Mouse (Mus musculus): ENCODE data around the gene Krtap9-1.
"Not testable (repeated sequence)": the region's sequence is repeated elsewhere in the genome, so short reads cannot be mapped to it uniquely, and the experiment has no call there.

Gene Krtap9-1

GRCm38 (mm10) chr11:99873089-99873488, at the start of gene Krtap9-1:
Gene Krtap9-1, plus strand, starts transcription at chr11:99873389.
- not testable (repeated sequence) for DNase-seq

- no peak for DNase-seq
Measured at GRCm38 (mm10) chr11:99837966-99838365, 35.2 kb upstream of the Krtap9-1 start, which contains the start of gene 2300003K06Rik. Gene 2300003K06Rik, minus strand, starts transcription at chr11:99838066.

GRCm38 (mm10) chr11:99842185-99842584, 31.0 kb upstream of the Krtap9-1 start:
- DNase-seq, result no peak

GRCm38 (mm10) chr11:99846746-99847145, 26.4 kb upstream of the Krtap9-1 start:
- DNase-seq, result no peak

GRCm38 (mm10) chr11:99851508-99851907, 21.7 kb upstream of the Krtap9-1 start, which contains the start of gene Krtap4-16:
Gene Krtap4-16, minus strand, starts transcription at chr11:99851608.
- DNase-seq, result no peak

- no peak for DNase-seq
Measured at GRCm38 (mm10) chr11:99854121-99854520, 19.1 kb upstream of the Krtap9-1 start.

- DNase-seq, result no peak
Measured at GRCm38 (mm10) chr11:99857617-99858016, 15.6 kb upstream of the Krtap9-1 start, which contains the start of gene Gm11568. Gene Gm11568, plus strand, starts transcription at chr11:99857917.

GRCm38 (mm10) chr11:99858761-99859160, 14.4 kb upstream of the Krtap9-1 start:
- DNase-seq, result no peak

- not testable (repeated sequence) for DNase-seq
Measured at GRCm38 (mm10) chr11:99864176-99864575, 9.0 kb upstream of the Krtap9-1 start, which contains the start of gene Gm11559. Gene Gm11559, plus strand, starts transcription at chr11:99864476.

GRCm38 (mm10) chr11:99878887-99879286, 5.7 kb downstream of the Krtap9-1 start, which contains the start of gene Gm11567:
Gene Gm11567, plus strand, starts transcription at chr11:99879187.
- not testable (repeated sequence) for DNase-seq

GRCm38 (mm10) chr11:99907620-99908019, 34.4 kb downstream of the Krtap9-1 start, which contains the start of gene Krtap31-1:
Gene Krtap31-1, plus strand, starts transcription at chr11:99907920.
- DNase-seq, result no peak

- no peak for DNase-seq
Measured at GRCm38 (mm10) chr11:99914451-99914850, 41.3 kb downstream of the Krtap9-1 start, which contains the start of gene Gm11565. Gene Gm11565, plus strand, starts transcription at chr11:99914751.

All from thymus, adult 18-20 months (tissue).